Mouse (Mus musculus): ENCODE data around the gene Cyp2r1.
A peak's percentile ranks its signal among the peaks of the same experiment; 100 is the strongest.
"Not testable (repeated sequence)": the region's sequence is repeated elsewhere in the genome, so short reads cannot be mapped to it uniquely, and the experiment has no call there.

Cyp2r1 gene

GRCm38 (mm10) chr7:114562531-114563241 lies at the start of gene Cyp2r1:
Cyp2r1 (minus strand) TSS chr7:114562972.
- peak; percentile 62 to 69 for DNase-seq (ENCODE audit: low spot score in 2 of 2)

- not testable (repeated sequence) for DNase-seq (ENCODE audit: low spot score in 2 of 2)
Observed at GRCm38 (mm10) chr7:114594391-114594790, 31.6 kb upstream of the Cyp2r1 start.

GRCm38 (mm10) chr7:114582441-114582840 lies 19.7 kb upstream of the Cyp2r1 start:
- DNase-seq (ENCODE audit: low spot score in 2 of 2) = no peak

GRCm38 (mm10) chr7:114581200-114581599 lies 18.4 kb upstream of the Cyp2r1 start:
- no peak for DNase-seq (ENCODE audit: low spot score in 2 of 2)

- peak; percentile 27 to 53 for DNase-seq (ENCODE audit: low spot score in 2 of 2)
Observed at GRCm38 (mm10) chr7:114580426-114580825, 17.7 kb upstream of the Cyp2r1 start.

GRCm38 (mm10) chr7:114577665-114578064 lies 14.9 kb upstream of the Cyp2r1 start:
- DNase-seq (ENCODE audit: low spot score in 2 of 2) = no peak

GRCm38 (mm10) chr7:114576931-114577330 lies 14.2 kb upstream of the Cyp2r1 start:
- DNase-seq (ENCODE audit: low spot score in 2 of 2) = no peak

GRCm38 (mm10) chr7:114573866-114574265 lies 11.1 kb upstream of the Cyp2r1 start:
- DNase-seq (ENCODE audit: low spot score in 2 of 2) = not testable (repeated sequence)

GRCm38 (mm10) chr7:114536179-114536578 lies 26.6 kb downstream of the Cyp2r1 start:
- no peak for DNase-seq (ENCODE audit: low spot score in 2 of 2)

- no peak for DNase-seq (ENCODE audit: low spot score in 2 of 2)
Observed at GRCm38 (mm10) chr7:114526245-114526644, 36.5 kb downstream of the Cyp2r1 start.

GRCm38 (mm10) chr7:114520122-114520521 lies 42.6 kb downstream of the Cyp2r1 start:
- DNase-seq (ENCODE audit: low spot score in 2 of 2) = no peak

GRCm38 (mm10) chr7:114508879-114509278 lies 53.9 kb downstream of the Cyp2r1 start:
- no peak for DNase-seq (ENCODE audit: low spot score in 2 of 2)
